ENCODE assay signal across 27 mouse cellular contexts in the genomic region with DNA sequence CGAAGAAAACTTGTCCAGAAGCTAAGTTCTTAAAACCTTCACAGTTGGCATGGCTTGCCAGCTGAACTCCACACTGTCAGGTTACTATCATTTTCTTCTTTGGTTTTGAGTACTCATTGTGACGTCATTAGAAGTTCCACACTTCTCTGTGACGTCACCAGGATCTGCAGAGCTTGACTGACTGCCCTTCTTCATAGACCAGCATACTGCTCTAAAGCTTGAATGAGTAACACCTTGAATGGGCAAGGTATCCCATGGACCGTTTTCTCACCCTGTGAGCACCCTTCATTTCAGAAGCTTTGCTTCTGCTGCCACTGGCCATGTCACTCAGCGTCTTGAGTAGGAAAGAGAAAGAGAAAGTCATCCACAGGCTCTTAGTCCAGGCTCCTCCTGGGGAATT. TPM values are rescaled to one million over a fixed set of nuclear protein-coding genes. Genes with fewer than 3 reads are reported as not detected.
"Had no signal": no experiment of that assay in that cellular context is flagged by ENCODE, and none has a peak within 500 bp of the region (broad histone marks: within the 10 kb centered on the region; RNA-seq: fewer than 3 reads in every experiment).

TSS of gene Plcz1 (minus strand) at position 101 of the 400 bp plus-strand sequence.

- H3K27ac ChIP-seq: embryonic facial prominence, embryonic 10.5 days; embryonic facial prominence, embryonic 12.5 days; embryonic facial prominence, embryonic 13.5 days; embryonic facial prominence, embryonic 15.5 days; forebrain, embryonic 10.5 days; forebrain, embryonic 12.5 days; forebrain, embryonic 13.5 days; forebrain, embryonic 15.5 days; gastrocnemius, adult 2 months; heart, adult 2 months had no signal

- DNase-seq: cerebellum, adult 8-10 months; cerebellum, adult 9-10 months; cerebellum, adult 9-11 months; cerebellum, postnatal 10 days; cerebellum, postnatal 14 days; cerebellum, postnatal 25 days; cerebellum, postnatal 36 days; embryo, embryonic 11 days; forebrain, postnatal 0 days; gastrocnemius, adult 2 months; gastrocnemius, postnatal 10 days; gastrocnemius, postnatal 14 days; gastrocnemius, postnatal 25 days; gastrocnemius, postnatal 36 days; heart, adult 18-20 months; heart, adult 2 months had no signal

- H3K36me3 ChIP-seq: embryonic facial prominence, embryonic 10.5 days; embryonic facial prominence, embryonic 12.5 days; embryonic facial prominence, embryonic 13.5 days; embryonic facial prominence, embryonic 15.5 days; forebrain, embryonic 10.5 days; forebrain, embryonic 12.5 days; forebrain, embryonic 15.5 days had no signal

- H3K4me1 ChIP-seq: embryonic facial prominence, embryonic 10.5 days; embryonic facial prominence, embryonic 12.5 days; embryonic facial prominence, embryonic 13.5 days; embryonic facial prominence, embryonic 15.5 days; forebrain, embryonic 10.5 days; forebrain, embryonic 12.5 days; forebrain, embryonic 13.5 days; forebrain, embryonic 15.5 days had no signal

- H3K27me3 ChIP-seq: embryonic facial prominence, embryonic 12.5 days; embryonic facial prominence, embryonic 13.5 days; embryonic facial prominence, embryonic 15.5 days; forebrain, embryonic 12.5 days; forebrain, embryonic 13.5 days; forebrain, embryonic 15.5 days had no signal

- H3K4me3 ChIP-seq: embryonic facial prominence, embryonic 10.5 days; embryonic facial prominence, embryonic 12.5 days; embryonic facial prominence, embryonic 13.5 days; embryonic facial prominence, embryonic 15.5 days; erythroblast, embryonic 14.5 days; forebrain, embryonic 10.5 days; forebrain, embryonic 12.5 days; forebrain, embryonic 13.5 days; forebrain, embryonic 15.5 days; gastrocnemius, adult 2 months; heart, adult 2 months had no signal

RNA-seq across cellular contexts. Expression of gene Plcz1, which starts in this region (rescaled TPM):
- polyA plus RNA-seq: embryonic facial prominence, embryonic 10.5 days; embryonic facial prominence, embryonic 11.5 days; embryonic facial prominence, embryonic 12.5 days; embryonic facial prominence, embryonic 13.5 days; embryonic facial prominence, embryonic 15.5 days; erythroblast, embryonic 14.5 days; forebrain, embryonic 10.5 days; forebrain, embryonic 11.5 days; forebrain, embryonic 12.5 days; forebrain, embryonic 13.5 days had no signal
